Mouse (Mus musculus) CD4-positive, CD25-positive, alpha-beta regulatory T cell, adult 2 months (primary cell): Measurements from ENCODE around the gene Sept8.

Experiments
- DNase-seq: peaks from one replicate; pipeline ENCODE4 v3.0.0-alpha.2; 2012; ENCODE audit warnings: low read depth, low spot score

The Sept8 gene

DNA sequence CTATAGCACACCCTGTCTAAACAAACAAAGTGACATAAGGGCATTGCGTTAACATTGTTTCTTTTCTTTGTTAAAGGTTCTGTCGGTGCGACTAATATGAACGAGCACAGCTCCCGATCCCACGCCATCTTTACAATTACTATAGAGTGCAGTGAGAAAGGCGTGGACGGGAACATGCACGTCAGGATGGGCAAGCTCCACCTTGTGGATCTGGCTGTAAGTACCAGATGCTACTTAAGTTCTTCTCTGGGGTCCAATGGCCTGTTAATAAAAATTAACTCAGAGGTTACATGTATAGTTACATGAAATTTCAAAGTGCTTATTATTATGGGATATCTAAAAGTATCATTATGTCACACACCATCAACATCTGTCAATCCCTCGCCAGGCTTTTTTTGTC is 64.1 kb downstream of the Sept8 start:
- DNase-seq, result no peak

DNA sequence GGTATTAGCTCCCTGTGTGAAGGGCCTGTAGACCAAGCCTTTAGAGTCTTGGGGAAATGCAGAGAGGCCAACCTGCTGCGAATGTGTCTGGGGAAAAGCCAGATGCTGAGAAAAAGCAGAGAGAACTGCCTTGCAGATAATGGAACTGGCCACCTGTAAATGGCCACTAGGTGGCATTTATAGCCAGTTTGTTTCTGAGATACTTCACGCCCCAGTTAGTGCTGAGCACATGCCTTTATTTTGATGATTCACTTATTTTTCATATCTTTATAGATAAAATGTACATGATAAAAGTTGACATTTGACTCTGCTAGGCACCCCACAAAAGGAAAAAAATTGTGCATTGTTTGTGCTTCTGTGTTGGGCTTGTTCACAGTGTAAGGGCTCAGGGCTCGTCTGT is 65.8 kb downstream of the Sept8 start:
- peak; percentile 59 for DNase-seq

DNA sequence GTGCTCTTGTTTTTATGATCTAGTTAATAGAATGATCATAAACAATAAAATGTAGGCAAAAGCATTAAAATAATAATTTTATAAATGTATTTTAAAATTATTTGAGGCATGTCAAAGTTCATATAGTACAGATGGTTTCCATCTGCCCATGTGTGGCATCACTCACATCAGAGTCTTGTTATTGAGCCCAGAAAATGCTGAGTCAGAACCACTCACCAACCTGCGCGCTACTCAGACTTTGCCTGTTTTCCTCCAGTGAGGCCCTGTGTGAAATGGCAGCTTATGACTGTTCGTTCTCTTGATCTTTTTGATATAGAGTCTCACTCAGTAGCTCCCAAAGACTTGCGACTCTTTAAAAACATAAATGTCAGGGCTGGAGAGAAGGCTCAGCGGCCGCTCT is 66.5 kb downstream of the Sept8 start:
- no peak for DNase-seq

DNA sequence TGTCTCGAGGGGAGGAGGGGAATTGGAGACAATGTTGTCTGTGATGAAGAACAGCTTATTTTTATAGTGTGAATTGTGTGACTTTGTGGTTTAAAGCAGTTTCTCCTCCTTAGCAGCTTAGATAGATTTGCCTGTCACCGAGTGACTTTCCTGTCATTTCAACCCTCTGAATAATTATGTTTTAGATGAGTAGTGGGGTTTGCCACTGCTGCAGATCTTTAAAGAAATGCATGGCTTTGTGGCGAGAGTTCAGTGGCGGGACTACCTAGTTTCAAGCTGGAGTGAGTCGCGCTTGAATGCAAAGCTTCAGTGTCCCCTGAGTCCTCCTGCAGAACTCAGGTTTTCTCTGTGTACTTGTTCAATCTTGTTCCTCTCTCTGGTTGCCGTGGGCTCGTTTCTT is 69.2 kb downstream of the Sept8 start:
- no peak for DNase-seq

DNA sequence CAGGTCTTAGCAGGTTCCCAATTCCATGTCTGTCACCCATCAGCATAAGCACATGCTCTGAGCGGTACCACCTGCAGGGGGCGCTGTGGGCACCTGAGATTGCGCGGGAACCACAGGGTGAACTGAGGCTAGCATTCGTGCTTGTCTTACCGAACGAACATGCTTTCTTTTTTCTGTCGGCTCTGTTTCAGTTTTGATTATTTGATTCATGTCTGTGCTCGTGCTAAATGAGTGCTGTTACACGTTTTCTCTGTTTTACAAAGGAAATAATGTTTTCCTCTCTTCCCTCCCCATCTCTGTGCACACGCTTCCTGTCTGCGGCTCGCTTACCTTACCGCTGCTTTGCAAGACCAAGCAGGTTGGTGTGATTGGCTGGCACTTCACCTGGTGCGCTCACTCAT is 71.3 kb downstream of the Sept8 start:
- DNase-seq, result peak; percentile 88

DNA sequence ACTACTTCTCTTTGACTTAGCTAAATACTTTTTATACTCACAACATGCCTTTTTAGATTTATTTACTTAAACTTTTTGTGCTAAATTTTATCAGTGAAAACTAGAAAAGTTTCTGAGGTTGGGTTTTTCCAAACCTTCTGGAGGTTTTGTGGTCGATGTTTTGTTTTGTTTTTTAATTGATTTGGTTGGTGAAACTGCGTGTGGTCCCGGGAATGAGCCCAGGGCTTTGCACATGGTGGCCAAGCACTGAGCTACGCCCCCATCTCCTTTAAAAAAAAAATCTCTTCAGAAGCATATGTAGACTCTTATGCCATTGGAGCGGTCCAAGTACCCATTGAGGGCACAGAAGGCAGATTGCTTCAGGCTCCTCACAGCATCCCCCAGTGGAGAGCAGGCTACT is 72.1 kb downstream of the Sept8 start:
- no peak for DNase-seq
